Mouse (Mus musculus): ENCODE measurements at regions not wholly inside any gene's neighbourhood (a gene's known extent, or its start where the extent isn't known, plus 50 kb on each side); places are given as distances from the start of the nearest gene placed in this dataset.

DNA sequence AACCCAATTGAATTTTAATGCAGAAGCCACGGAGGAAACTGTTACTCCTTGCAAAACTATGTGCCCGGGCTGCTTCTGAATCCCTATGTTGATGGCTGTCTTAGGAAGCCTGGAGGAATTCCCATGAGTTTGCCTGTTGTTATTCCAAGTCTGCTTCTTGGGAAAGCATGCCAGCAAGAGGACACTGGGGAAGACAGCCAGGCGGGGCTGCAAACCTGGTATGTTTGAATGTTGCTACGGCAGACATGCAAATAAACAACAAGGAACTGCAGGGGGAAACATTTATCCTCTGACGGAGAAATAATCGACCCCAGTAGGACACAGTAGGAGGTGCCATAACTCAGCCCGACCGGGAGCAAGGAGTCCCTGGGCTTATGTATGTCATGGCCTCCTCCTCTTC lies 168.0 kb downstream of the Gm11077 start:
- TF ChIP-seq CTCF (IDR thresholded peaks at IDR 0.05; ENCODE audit: low read depth, low read length) (no peak), POLR2A (IDR thresholded peaks at IDR 0.05; ENCODE audit: borderline replicate concordance, low read depth, low read length) (no peak)
